Mouse (Mus musculus): Measurements from ENCODE around the gene Oas3.
"Not testable (repeated sequence)": the region's sequence is repeated elsewhere in the genome, so short reads cannot be mapped to it uniquely, and the experiment has no call there.

The Oas3 gene

GRCm38 (mm10) chr5:120777478-120777877 lies at the start of gene Oas3:
Gene Oas3 (minus strand): TSS chr5:120777661.
- no peak for DNase-seq (ENCODE audit: low read depth, low spot score)

GRCm38 (mm10) chr5:120818999-120819398 lies 41.5 kb upstream of the Oas3 start:
- no peak for DNase-seq (ENCODE audit: low read depth, low spot score)

DNA sequence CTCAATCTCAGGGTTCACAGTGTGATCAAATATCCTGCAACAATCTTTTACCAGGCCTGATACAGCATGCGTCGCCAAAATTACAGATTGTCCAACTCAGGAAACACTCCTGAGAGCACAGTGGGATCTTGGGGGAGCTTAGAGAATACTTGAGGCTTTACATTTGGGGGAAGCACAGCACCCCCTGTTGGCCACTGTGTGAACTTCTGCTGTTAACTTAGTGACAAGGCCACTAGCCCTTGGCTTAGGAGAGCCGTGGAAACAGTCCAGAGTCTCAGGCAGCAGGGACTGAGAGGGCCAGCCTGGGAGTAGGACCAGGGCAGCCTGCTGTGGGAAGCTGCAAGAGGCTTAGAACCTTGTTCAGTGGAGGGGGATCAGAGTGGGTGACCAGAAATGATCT lies 38.5 kb upstream of the Oas3 start:
- peak; percentile 67 for DNase-seq (ENCODE audit: low read depth, low spot score)

- peak; percentile 21 for DNase-seq (ENCODE audit: low read depth, low spot score)
Measured at GRCm38 (mm10) chr5:120813023-120813422, 35.6 kb upstream of the Oas3 start.

GRCm38 (mm10) chr5:120811951-120812819 lies 34.7 kb upstream of the Oas3 start, which contains the start of gene Oas1c:
Gene Oas1c (minus strand): TSS chr5:120812514.
- peak; percentile 89 for DNase-seq (ENCODE audit: low read depth, low spot score)

GRCm38 (mm10) chr5:120809171-120809570 lies 31.7 kb upstream of the Oas3 start:
- no peak for DNase-seq (ENCODE audit: low read depth, low spot score)

GRCm38 (mm10) chr5:120806458-120806857 lies 29.0 kb upstream of the Oas3 start:
- peak; percentile 70 for DNase-seq (ENCODE audit: low read depth, low spot score)

DNA sequence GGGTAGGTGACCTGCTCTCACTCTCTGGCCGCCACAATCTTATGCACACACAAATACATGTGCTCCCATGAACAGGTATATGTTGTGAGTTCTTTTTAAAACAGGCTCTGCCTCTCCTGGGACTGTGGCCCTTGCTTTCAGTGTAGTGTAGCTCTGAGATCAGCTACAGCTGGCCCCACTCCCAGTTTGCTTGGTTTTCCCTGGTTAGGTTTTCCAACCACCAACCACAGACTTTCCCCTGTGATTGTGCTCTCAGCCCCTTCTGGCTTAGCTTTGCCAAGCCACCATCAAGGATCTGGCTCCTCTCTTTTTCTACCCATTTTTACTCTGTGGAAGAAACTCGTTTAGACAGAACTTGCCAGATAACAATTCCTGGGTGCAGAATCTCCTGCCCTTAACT lies 26.1 kb upstream of the Oas3 start:
- no peak for DNase-seq (ENCODE audit: low read depth, low spot score)

DNA sequence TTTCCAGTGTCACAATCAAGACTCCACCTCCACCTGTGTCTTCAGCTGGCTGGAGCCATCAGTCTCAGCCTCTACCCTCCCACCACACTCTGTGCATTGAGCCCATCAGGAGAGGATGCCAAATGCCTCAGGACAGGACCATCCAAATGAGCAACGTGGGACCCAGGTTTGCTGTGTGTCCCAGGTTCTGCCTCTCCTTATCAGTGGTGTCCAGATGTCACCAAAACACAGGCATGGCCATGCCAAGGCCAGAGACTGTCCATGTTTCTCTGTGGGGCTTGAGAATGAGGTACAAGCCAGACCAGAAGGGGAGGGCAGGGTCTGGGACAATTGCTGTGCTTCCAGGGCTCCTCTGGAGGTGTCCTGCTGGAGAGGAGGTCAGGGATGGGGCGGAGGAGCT lies 21.5 kb upstream of the Oas3 start:
- not testable (repeated sequence) for DNase-seq (ENCODE audit: low read depth, low spot score)

- DNase-seq (ENCODE audit: low read depth, low spot score), result not testable (repeated sequence)
Measured at GRCm38 (mm10) chr5:120798147-120798546, 20.7 kb upstream of the Oas3 start.

DNA sequence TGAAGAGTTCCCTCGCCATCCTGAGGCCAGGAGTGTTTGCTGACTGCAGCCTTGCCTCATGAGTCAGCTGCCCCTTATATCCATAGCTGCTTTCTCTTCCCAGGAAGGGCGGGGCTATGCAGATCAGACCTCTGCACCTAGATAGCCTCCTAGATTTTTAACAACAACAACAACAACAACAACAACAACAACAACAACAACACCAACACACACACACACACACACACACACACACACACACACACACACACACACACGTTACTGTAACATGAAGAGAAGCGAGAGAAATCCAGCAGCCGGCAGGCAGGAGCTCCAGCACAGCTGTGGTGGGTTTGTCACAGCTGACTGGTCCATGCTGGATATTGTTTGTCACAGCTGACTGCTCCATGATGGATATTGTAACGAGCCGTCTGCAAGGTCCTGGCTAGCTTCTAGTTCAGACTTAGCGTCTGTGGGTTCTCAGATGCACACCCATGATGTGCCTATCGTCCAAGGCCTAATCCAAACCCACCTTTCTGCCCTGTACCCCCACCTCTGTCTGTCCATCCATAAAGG lies 18.1 kb upstream of the Oas3 start, which contains the start of gene Oas1e:
Gene Oas1e, minus strand, starts transcription at position 51 of the 555 bp plus-strand sequence.
- DNase-seq (ENCODE audit: low read depth, low spot score), result not testable (repeated sequence)

DNA sequence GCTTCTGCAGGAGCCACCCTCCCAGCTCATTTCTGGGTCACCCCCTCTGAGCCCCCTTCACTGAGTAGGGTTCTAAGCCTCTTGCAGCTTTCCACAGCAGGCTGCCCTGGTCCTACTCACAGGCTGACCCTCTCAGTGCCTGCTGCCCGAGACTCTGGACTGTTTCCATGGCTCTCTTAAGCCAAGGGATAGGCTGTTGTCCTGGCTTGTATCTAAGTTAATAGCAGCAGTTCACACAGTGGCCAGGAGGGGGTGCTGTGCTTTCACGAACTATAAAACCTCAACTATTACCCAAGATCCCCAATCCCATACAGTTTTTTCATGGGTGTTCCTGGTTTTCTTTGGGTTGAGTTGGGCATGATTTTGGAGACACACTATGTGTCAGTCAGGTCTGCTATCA lies 15.6 kb upstream of the Oas3 start:
- DNase-seq (ENCODE audit: low read depth, low spot score), result peak; percentile 53

- DNase-seq (ENCODE audit: low read depth, low spot score), result no peak
Measured at GRCm38 (mm10) chr5:120787042-120787441, 9.6 kb upstream of the Oas3 start.

DNA sequence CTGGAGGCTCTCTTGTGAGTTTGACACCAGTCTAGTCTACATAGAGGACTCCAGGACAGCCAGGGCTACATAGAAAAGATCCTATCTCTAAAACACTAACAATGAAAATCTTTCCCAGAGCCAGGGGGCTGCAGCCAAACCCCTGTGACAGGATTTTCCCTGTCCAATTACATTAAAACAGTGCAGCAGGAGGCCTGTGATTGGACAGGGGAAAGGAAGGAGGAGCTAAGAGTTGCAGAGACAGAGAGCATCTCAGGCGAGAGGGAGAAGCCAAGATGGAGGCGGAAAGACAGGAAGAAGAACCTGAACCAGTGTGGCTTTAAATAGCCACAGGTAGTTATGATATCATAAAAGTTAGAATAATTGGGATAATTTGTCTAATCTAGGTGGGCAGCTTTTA lies 5.0 kb upstream of the Oas3 start:
- no peak for DNase-seq (ENCODE audit: low read depth, low spot score)

GRCm38 (mm10) chr5:120781646-120782045 lies 4.2 kb upstream of the Oas3 start:
- DNase-seq (ENCODE audit: low read depth, low spot score), result peak; percentile 15

GRCm38 (mm10) chr5:120779922-120780321 lies 2.5 kb upstream of the Oas3 start:
- DNase-seq (ENCODE audit: low read depth, low spot score), result no peak

GRCm38 (mm10) chr5:120778941-120779340 lies 1.5 kb upstream of the Oas3 start:
- DNase-seq (ENCODE audit: low read depth, low spot score), result no peak

GRCm38 (mm10) chr5:120776801-120777200 lies 660 bp downstream of the Oas3 start:
- no peak for DNase-seq (ENCODE audit: low read depth, low spot score)

DNA sequence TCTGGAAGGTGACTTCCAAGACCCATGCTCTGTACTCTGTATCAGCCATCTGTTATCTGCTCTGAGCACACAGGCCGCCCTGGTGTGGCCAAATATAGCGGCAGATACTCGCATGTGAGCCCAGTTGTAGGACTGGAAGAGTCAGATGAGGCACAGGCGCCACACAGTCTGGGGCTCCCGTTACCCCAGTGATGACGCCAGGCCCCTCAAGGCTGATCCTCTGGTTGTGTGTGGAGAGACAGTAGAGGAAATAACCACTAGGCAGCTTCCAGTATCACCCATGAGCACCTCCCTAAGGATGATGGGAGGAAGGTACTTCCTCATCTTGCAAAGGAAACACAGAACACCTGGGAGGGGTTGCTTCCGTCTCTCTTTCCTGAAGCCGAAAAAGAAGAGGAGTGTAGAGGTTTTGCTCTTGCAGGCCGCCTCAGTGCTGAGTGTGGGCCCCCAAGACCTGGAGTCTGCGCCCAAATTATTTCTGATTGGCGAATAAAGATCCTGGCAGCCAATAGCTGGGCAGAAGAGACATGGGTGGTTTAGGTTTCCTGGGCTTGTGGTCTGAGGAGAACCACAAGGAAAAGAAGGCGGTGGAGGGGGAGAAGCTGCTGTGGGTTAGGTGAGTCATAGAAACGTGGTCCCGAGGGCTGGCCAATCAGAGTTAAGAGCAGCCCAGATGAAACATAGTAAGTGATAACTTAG lies 2.0 kb downstream of the Oas3 start:
- DNase-seq (ENCODE audit: low read depth, low spot score), result no peak

DNA sequence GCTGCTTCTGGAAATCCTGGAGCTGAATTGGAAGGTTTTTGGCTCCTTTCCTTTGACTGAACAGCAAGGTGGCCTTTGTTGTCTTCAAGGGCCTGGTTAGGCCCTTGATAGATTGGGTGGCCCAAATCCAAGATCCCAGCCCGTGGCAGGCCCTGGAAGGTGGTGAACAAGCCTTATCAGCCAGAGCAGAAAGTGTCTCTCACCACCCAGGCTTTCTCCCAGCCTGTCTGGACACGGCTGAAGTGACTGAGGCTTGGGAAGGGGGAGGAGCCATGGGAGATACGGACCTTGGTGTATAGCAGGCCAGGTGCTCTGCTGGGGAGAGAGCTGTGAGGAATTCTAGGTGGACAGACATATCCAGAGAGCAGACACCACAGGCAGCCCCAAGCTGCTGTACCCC lies 8.1 kb downstream of the Oas3 start:
- DNase-seq (ENCODE audit: low read depth, low spot score), result no peak

DNA sequence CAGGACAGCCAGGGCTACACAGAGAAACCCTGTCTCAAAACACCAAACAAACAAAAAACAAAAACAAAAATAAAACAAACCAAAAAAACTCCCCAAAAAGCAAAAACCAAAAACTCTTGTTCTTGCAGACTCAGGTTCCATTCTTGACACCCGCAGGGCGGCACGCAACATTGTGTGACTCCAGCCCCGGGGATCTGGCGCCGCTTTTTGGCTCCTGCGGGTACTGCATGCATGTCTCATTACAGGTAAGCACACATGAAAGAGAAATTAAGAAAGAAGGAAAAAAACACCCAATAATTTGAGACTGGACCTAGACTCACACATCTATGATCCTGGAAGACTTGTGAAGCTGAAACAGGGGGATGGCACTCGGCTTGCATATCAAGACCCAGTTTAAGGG lies 12.5 kb downstream of the Oas3 start:
- DNase-seq (ENCODE audit: low read depth, low spot score), result peak; percentile 30

GRCm38 (mm10) chr5:120761901-120762300 lies 15.6 kb downstream of the Oas3 start:
- DNase-seq (ENCODE audit: low read depth, low spot score), result peak; percentile 33

All from A20 (cell line).